Mouse (Mus musculus) hindbrain, embryonic 10.5 days (tissue): Measurements from ENCODE around the gene H2-Eb1. TPM values are rescaled to one million over a fixed set of nuclear protein-coding genes. Genes with fewer than 3 reads are reported as not detected.

Source experiments
- DNase-seq: peaks from one replicate; pipeline ENCODE4 v3.0.0-alpha.2; 2017; ENCODE audit warnings: low spot score
- H3K27ac ChIP-seq: fragments of 300-500 bp; sonication (generic); 2 replicates; pipeline ENCODE4 v1.5.1; 2016; ENCODE audit warnings: mild to moderate bottlenecking, moderate library complexity
- H3K27me3 ChIP-seq: fragments of 300-500 bp; sonication (generic); 2 replicates; pipeline ENCODE4 v1.6.1; 2016; ENCODE audit warnings: mild to moderate bottlenecking; ENCODE audit not compliant: poor library complexity, insufficient read depth, severe bottlenecking
- H3K36me3 ChIP-seq: fragments of 300-500 bp; sonication (generic); 2 replicates; pipeline ENCODE4 v1.6.1; 2016; ENCODE audit warnings: mild to moderate bottlenecking, moderate library complexity
- H3K4me1 ChIP-seq: fragments of 300-500 bp; sonication (generic); replicated peaks from 2 replicates; pipeline ENCODE4 v1.6.1; 2016; ENCODE audit warnings: mild to moderate bottlenecking
- H3K4me3 ChIP-seq: fragments of 300-500 bp; sonication (generic); 2 replicates; pipeline ENCODE4 v1.5.1; 2016; ENCODE audit warnings: mild to moderate bottlenecking, moderate library complexity
- H3K9me3 ChIP-seq: fragments of 300-500 bp; sonication (generic); 2 replicates; pipeline ENCODE4 v1.6.1; 2016; ENCODE audit warnings: mild to moderate bottlenecking, moderate library complexity
- WGBS: fragments of 180-500 bp; shearing (Covaris S2); methylation state at CpG from one replicate; pipeline ENCODE4 v1.1.7; 2016; 5-methylcytosine and 5-hydroxymethylcytosine counted together
- polyA plus RNA-seq: library from polyadenylated mRNA; unstranded; fragments of >200 nt; fragmentation: Nextera tagmentation; extraction: Ambion mirVana; gene quantifications from 2 replicates; pipeline ENCODE4 v1.2.1, GENCODE M21; 2016

The H2-Eb1 gene
- polyA plus RNA-seq = 1.0 and 1.3 TPM in 2 replicates

- Histone ChIP-seq H3K4me1 (peaks cover 5% of the 10 kb centered on the region), H3K4me3 (no peak within 1 kb of the TSS), H3K27me3 (peaks cover 5% of the 10 kb centered on the region; the same call in 1 of the 2 replicates), H3K27ac (no peak within 1 kb of the TSS), H3K9me3 (no peaks in the 10 kb centered on the region), H3K36me3 (no peaks in the 10 kb centered on the region)
- peak; percentile 71 for DNase-seq
These were observed at the start of gene H2-Eb1 for GRCm38 (mm10) chr17:34305380-34306030. H2-Eb1 (plus strand) TSS chr17:34305867.

DNA sequence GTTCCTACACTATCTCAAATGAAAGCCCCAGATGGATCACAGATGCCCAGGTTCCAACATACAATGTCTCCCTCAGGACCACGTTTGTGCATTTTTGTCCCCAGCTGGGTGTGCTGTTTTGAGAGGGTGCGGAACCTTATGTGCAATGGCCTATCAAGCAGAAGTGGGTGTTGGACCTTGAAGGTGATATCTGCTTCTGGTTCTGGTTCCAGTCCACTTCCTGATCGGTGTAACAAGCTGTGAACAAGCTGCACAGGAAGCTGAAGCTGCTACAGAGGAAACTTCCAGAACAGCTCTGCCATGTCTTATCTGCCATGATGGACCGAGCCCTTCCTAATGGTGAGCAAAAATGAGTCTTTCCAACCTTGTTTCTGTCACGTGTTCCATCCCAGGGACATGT lies 49.2 kb upstream of the H2-Eb1 start:
- no peak overlapping the region for H3K27ac ChIP-seq
- H3K4me3 ChIP-seq = no peak overlapping the region
- peaks cover 9% of the 10 kb centered on the region for H3K27me3 ChIP-seq
- 83% methylated on average over 5 of the region's 5 CpGs for WGBS
- H3K36me3 ChIP-seq = no peaks in the 10 kb centered on the region
- H3K9me3 ChIP-seq = no peaks in the 10 kb centered on the region
- H3K4me1 ChIP-seq = 0 out of 2 replicates have a peak, but pooled peaks cover 4% of the 10 kb centered on the region
- DNase-seq = no peak

GRCm38 (mm10) chr17:34257594-34258375 lies 47.9 kb upstream of the H2-Eb1 start, which contains the start of gene H2-Ab1:
H2-Ab1 (plus strand) TSS chr17:34257689.
- peaks cover 22% of the 10 kb centered on the region for H3K27me3 ChIP-seq
- DNase-seq = peak; percentile 40

GRCm38 (mm10) chr17:34260551-34260950 lies 45.1 kb upstream of the H2-Eb1 start:
- peaks cover 44% of the 10 kb centered on the region for H3K27me3 ChIP-seq
- DNase-seq = no peak
- H3K36me3 ChIP-seq = no peaks in the 10 kb centered on the region
- peaks cover 28% of the 10 kb centered on the region for H3K4me1 ChIP-seq
- H3K27ac ChIP-seq = no peak overlapping the region
- H3K9me3 ChIP-seq = no peaks in the 10 kb centered on the region
- WGBS = 85% methylated on average over 5 of the region's 5 CpGs
- no peak overlapping the region for H3K4me3 ChIP-seq

More at GRCm38 (mm10) chr17:34257594-34258375, 47.9 kb upstream of the H2-Eb1 start, which contains the start of gene H2-Ab1:
- Histone ChIP-seq H3K27ac (no peak within 1 kb of the TSS), H3K36me3 (no peaks in the 10 kb centered on the region), H3K4me3 (no peak within 1 kb of the TSS), H3K4me1 (0 out of 2 replicates have a peak, but pooled peaks cover 4% of the 10 kb centered on the region), H3K9me3 (no peaks in the 10 kb centered on the region)
- WGBS = 78% methylated on average over 11 of the region's 11 CpGs

DNA sequence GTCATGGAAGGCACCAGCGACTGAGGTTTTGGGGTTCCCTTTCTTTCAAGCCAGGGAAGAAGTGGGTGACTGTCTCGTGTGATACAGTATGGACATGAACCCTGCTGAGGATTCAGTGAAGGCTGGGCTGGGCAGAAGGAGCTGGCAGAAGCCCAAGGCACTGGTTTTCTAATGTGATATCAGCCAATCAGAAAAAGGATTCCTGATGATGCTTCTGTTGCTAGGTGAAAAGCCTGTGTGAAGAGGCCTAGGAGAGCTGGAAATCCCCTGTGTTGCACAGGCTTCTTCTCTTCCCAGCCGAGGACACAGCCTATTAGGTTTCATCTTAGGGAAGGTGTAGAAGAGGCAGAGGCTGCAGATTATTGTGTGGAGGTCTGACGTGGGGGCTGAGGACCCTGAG lies 44.2 kb upstream of the H2-Eb1 start:
- Histone ChIP-seq H3K4me3 (no peak overlapping the region), H3K4me1 (peaks cover 28% of the 10 kb centered on the region), H3K9me3 (no peaks in the 10 kb centered on the region), H3K27ac (no peak overlapping the region), H3K27me3 (peaks cover 46% of the 10 kb centered on the region), H3K36me3 (no peaks in the 10 kb centered on the region)
- 28% methylated on average over 4 of the region's 4 CpGs for WGBS
- DNase-seq = peak; percentile 27

- Histone ChIP-seq H3K27ac (no peak overlapping the region), H3K27me3 (peaks cover 49% of the 10 kb centered on the region), H3K4me3 (peak overlapping the region; percentile 65), H3K4me1 (peaks cover 28% of the 10 kb centered on the region), H3K9me3 (no peaks in the 10 kb centered on the region), H3K36me3 (no peaks in the 10 kb centered on the region)
- WGBS = under 1% methylated on average over 8 of the region's 8 CpGs
- DNase-seq = peak; percentile 83
These were observed 42.6 kb upstream of the H2-Eb1 start for GRCm38 (mm10) chr17:34263068-34263467.

GRCm38 (mm10) chr17:34263811-34264371 lies 41.8 kb upstream of the H2-Eb1 start:
- Histone ChIP-seq H3K4me1 (peaks cover 28% of the 10 kb centered on the region), H3K4me3 (peak overlapping the region; percentile 65), H3K9me3 (no peaks in the 10 kb centered on the region), H3K36me3 (no peaks in the 10 kb centered on the region), H3K27me3 (peaks cover 51% of the 10 kb centered on the region), H3K27ac (no peak overlapping the region)
- 3% methylated on average over 14 of the region's 14 CpGs for WGBS
- DNase-seq = peak; percentile 44

DNA sequence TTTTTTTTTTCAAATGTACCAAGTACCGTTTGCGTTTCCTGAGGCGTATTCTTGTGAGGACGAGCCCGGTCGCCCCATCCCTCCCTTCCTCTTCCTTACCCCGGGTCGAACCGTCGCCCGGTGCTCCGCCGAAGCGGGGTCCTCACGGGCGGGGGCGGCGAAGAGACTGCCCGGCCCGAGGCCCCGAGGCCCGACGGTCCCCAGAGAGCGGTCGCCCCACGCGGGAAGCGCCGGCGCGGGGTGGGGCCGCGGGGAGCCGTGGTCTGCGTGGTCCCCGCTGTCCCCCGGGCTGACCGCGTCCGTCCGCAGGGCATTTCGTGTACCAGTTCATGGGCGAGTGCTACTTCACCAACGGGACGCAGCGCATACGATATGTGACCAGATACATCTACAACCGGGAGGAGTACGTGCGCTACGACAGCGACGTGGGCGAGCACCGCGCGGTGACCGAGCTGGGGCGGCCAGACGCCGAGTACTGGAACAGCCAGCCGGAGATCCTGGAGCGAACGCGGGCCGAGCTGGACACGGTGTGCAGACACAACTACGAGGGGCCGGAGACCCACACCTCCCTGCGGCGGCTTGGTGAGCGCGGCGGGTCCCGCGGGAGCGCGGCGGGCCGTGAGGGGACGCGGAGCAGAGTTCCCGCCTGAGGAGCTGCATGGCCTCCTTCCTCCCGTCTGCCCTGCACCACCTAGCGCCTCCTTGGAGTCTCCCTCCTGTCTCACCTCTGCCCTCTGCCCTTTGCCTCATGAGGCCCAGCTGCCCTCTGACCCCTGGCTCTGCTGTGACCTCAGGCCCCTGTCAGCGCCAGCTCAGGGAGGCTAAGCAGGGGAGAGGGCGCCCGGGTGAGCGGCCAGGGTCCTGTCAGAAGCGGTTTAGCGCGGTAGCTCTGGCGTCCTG lies 41.0 kb upstream of the H2-Eb1 start:
- Histone ChIP-seq H3K36me3 (no peaks in the 10 kb centered on the region), H3K27me3 (peaks cover 52% of the 10 kb centered on the region), H3K9me3 (no peaks in the 10 kb centered on the region), H3K27ac (peak overlapping the region; percentile 81), H3K4me3 (peak overlapping the region; percentile 65), H3K4me1 (peaks cover 28% of the 10 kb centered on the region)
- WGBS = under 1% methylated on average over 93 of the region's 93 CpGs
- DNase-seq = peak; percentile 74

GRCm38 (mm10) chr17:34268262-34268661 lies 37.4 kb upstream of the H2-Eb1 start:
- H3K4me1 ChIP-seq = peaks cover 22% of the 10 kb centered on the region
- no peaks in the 10 kb centered on the region for H3K9me3 ChIP-seq
- no peaks in the 10 kb centered on the region for H3K36me3 ChIP-seq
- no peak for DNase-seq
- WGBS = 84% methylated on average over 2 of the region's 2 CpGs
- H3K27ac ChIP-seq = no peak overlapping the region
- peaks cover 36% of the 10 kb centered on the region for H3K27me3 ChIP-seq
- no peak overlapping the region for H3K4me3 ChIP-seq

- 96% methylated on average over 2 of the region's 2 CpGs for WGBS
- Histone ChIP-seq H3K27me3 (peaks cover 31% of the 10 kb centered on the region), H3K9me3 (no peaks in the 10 kb centered on the region)
These were observed 36.9 kb upstream of the H2-Eb1 start for GRCm38 (mm10) chr17:34268748-34269147.

DNA sequence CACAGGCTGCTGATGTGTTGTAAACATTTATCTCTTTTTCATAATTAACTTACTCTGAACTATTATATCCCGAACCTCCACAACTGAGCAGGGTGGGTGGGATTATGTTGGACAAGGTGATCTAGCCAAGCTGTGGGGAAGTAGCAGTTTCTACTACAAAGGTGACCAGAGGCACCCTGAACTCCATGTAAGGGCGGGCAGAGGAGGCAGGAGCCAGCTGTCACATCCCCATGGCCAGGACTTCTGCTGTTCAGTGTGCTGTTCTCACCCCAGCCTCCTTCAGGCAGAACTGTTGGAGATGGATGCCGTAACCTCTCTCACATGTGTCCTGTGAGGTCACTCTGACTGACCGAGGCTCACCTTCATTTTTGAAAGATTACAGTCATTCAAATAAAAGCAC lies 35.9 kb upstream of the H2-Eb1 start:
- Histone ChIP-seq H3K4me3 (no peak overlapping the region), H3K36me3 (no peaks in the 10 kb centered on the region), H3K4me1 (peaks cover 7% of the 10 kb centered on the region), H3K27me3 (peaks cover 21% of the 10 kb centered on the region), H3K9me3 (no peaks in the 10 kb centered on the region), H3K27ac (no peak overlapping the region)
- no peak for DNase-seq
- 75% methylated on average over 4 of the region's 4 CpGs for WGBS

More at GRCm38 (mm10) chr17:34268748-34269147, 36.9 kb upstream of the H2-Eb1 start:
- DNase-seq = no peak
- no peak overlapping the region for H3K27ac ChIP-seq
- no peaks in the 10 kb centered on the region for H3K36me3 ChIP-seq
- H3K4me1 ChIP-seq = peaks cover 17% of the 10 kb centered on the region
- H3K4me3 ChIP-seq = no peak overlapping the region

DNA sequence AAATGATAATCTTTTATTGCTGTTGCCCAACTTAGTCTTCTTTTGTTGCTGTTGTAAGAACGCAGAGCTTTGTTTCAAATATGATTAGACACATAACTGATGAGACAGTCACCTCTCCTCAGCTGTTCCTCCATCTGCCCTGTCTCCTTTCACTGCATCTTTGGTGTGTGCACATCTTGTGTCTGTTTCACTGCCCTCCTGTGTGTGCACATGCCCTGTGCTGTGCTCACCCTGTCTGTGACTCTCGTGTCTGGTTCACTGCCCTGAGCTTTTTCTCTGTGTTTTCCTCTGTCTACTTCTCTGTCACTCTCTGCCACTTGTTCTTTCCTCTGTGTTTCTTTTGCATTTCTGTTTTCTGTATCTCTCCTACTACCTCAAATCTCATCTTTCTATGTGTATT lies 35.4 kb upstream of the H2-Eb1 start:
- WGBS = 85% methylated on average over 2 of the region's 2 CpGs
- Histone ChIP-seq H3K9me3 (no peaks in the 10 kb centered on the region), H3K4me3 (no peak overlapping the region), H3K4me1 (peaks cover 2% of the 10 kb centered on the region), H3K36me3 (no peaks in the 10 kb centered on the region), H3K27ac (no peak overlapping the region), H3K27me3 (peaks cover 17% of the 10 kb centered on the region; the same call in 1 of the 2 replicates)
- DNase-seq = no peak
